Mouse (Mus musculus) thymus, postnatal 25 days (tissue): ENCODE measurements around the gene Hoxc6.
A peak's percentile ranks its signal among the peaks of the same experiment; 100 is the strongest.

Experiments used
- DNase-seq: peaks from one replicate; pipeline ENCODE4 v3.0.0; 2022

Hoxc6 gene

DNA sequence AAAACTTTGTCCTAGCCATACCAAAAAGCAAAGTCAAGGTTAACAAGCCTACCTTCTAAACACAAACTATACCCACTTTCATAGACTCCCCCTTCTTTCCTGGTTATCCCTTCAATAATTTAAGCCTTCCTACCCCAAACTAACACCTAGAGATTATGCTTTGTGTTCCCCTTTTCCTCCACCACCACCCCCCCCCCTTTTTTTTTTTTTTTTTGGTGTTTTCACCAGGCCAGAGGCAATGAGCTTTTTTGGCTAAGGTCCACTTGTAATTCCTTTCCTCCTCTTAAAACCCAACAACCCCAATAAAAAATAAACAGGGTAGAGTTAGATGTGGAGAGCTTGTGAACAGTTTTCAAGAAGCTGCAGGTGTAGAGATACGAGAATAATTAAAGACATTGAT is 28.8 kb upstream of the Hoxc6 start:
- DNase-seq = no peak

DNA sequence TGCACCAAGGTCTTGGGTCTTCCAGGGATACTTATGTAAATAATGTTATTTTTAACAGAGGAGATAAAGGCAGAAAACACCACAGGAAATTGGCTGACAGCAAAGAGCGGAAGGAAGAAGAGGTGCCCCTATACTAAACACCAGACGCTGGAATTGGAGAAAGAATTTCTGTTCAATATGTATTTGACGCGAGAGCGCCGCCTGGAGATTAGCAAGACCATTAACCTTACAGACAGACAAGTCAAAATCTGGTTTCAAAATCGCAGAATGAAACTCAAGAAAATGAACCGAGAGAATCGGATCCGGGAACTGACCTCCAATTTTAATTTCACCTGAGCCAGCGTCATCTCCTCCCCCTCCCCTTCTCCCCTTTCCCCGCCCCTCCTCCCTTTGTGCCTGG is 27.3 kb upstream of the Hoxc6 start:
- no peak for DNase-seq

DNA sequence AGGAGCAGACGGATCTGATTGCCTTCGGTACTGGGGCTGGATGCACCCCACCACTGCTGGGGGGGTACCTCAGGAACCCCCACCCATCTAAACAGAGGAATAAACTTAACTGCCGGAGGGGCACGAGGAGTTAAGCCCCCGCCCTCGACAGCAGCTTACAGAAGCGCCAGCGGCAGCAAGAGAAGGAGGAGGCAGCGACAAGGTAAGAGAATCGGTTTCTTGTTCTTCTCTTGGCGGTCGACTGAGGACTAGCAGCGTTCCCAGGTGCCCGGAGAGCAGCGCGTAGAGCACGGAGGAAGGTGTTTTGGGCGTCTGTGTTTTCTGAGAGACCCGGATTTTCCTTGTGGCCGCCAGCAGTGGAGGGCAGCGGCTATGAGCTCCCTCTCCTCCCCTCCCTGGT is 25.8 kb upstream of the Hoxc6 start:
- no peak for DNase-seq

DNA sequence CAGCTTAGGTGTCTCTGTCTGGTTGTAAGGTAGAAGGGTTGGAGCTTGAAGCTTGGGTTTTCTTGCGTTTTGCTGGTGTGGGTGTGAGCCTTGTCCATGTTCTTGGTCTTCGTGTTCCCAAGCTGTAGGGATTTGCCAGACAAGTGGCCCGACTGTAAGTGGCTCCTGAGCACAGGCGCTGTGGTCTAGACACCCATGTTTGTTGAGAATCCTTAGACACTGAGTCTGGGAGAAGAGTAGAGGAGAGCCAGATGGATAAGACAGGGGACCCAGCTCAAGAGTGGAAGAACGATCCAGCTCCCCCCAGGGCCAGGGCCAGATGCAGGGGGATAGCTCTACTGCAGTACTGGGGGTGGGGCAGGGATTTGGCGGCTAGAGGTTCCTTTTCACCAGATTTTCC is 25.3 kb upstream of the Hoxc6 start:
- DNase-seq = no peak

DNA sequence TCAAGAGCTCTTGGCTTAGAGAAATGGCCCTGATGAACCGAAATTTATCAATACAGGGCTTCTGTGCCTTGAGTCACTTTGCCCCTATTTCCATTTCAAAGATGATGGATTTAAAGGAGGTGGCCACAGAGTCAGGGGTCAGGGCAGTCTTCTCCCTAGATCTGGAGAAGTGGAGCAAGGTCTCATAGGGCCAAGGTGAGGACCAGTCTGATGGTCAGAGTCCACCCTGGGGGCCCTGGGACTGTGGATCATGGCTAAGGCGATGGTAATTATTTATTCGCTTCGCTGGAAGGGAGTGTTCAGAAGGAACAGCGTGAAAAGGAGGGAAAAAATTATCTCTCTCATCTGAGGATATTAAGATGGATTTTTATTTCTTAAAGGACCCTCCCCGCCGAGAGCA is 23.0 kb upstream of the Hoxc6 start:
- DNase-seq = no peak

DNA sequence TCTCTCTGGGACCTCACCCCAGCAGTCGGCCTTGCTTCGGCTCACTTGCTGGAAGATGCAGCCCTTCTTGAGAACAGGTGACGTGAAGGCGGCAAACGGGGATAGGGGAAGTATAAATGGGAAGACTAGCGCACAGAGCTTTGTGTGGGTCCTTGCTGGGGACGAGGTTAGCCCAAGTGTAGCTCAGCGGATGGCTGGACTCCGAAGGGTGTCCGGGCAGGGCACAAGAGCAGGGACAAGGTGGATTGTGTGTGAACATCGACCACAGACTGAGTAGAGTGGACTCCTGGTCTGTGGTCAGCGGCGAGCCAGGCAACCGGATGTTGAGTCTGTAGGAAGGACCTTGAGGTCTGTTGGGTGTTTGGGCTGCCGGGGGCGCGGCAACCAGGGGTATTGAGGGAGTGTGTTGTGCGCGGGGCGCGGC is 22.4 kb upstream of the Hoxc6 start:
- no peak for DNase-seq

DNA sequence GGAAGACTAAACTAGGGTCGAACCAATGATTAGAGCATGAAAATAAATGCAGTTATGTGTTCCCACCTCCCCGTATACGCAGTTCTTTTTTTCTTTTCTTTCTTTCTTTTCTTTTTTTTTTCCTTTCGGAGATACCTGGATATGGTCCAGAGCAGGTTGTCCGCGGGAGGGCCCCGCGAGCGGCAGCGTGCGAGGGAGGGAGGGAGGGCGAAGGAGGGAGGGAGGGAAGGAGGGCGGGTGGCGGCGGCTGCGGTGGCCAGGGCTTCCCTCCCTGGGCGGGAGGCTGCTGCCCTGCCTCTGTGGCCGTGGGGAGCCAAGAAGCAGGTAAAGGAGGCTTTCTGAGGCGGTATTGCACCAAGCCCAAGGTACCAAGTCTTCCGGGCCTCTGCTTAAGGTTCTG is 21.9 kb upstream of the Hoxc6 start, which contains the start of gene Hoxc9:
Gene Hoxc9, plus strand, starts transcription at position 269 of the 400 bp plus-strand sequence.
- no peak for DNase-seq

DNA sequence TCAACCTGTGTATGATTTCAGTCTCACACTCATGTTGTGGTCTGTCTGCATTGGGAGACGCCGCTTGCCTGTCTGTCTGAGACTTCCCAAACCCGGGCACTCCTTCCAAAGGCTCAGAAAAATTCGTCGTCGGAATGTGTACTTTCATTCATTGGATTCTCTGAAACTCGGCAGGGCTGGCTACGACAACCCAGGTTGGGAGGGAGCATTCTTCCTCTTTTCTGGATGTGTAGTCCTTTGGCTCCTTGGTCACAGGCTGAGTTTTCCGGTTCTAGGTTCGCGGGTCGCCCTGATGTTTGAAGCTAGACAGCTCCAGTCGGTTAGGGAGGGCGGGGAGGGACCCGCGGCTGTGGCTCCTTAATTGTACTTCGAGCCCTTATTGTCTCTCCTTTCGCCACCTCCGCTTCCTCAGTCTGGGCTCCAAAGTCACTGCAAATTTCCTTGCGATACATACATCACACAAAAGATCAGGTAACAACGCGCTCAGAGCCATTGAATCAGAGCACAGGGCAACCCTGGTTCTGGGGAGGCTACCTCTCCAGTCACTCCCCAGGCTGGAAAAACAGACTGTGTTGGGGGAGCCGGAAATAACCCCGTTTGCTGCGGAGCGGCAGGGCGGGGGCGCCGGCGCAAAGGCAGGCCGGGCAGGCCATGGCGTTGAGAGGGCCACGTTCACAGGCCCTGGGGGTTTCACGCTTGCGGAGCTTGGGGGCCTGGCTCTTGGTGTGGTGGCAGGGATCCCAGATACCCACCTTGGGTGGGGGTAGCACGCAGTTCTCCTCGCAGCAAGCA is 21.2 kb upstream of the Hoxc6 start:
- no peak for DNase-seq

DNA sequence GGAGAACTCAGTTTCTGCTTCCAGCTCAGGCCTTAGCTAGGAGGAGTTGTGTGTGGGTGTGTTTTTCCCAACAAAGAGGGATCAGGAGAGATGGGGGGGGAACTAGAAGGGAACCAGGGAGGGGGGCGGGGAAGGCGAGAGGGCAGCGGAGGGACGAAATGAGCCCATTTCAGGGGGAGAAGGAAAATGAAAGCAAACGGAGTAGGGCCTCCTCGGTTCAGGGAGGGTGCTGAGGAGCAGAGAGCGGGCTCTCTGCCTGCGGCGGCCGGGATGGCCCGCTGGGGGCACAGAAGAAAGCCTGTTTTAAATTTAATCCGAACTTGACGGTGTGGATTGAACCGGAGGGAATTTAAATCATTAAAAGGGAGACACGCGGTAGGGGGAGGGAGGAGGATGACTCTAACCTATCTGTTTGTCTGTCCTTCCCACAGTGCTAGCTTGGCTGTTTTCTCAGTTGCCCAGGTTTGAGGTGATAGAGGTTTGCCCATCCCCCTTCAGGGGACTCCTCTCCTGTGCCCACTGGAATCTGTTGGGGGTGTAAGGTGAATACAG is 20.6 kb upstream of the Hoxc6 start:
- no peak for DNase-seq

DNA sequence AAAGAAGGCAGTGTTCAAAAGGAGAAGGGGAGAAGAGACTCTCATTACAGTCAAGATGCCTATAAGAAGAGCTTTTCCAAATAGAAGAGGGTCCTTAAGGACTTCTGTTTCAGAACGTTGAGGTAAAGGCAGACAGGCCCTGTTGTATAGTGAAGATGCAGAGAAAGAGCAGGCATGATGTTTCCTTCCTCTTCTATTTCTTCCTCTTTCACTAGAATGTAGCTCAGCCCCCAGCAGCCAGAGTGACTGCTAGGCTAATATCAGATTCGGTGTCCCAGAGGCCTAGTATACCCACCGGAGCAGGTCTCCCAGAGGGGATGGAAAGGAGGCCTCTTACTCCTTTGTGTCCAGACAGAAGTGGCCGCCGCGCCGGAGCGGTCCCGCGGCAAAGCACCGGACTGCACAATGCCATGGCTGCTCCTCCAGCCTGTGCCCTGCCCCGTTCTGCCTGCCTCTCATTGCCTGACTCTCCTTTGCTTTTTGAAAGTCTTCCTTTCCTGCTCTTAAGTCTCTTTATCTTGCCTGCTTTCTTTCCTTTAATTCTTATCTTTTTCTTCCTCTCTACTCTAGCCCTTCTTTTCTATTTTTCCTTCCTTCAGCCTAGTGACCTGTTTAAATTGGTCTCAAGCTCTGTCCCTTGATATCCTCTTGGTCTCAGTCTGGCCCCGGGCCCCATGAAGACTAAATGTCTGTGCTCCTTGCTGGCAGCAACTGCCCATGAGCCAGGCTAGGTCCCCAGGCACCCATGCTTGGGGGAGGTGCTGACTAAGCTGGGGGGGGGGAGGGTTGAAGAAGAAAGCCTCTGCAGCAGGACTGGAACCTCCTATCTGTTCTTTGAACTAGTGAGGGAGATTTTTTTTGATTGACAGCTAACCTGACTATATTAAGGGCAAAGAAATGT is 19.2 kb upstream of the Hoxc6 start:
- no peak for DNase-seq

DNA sequence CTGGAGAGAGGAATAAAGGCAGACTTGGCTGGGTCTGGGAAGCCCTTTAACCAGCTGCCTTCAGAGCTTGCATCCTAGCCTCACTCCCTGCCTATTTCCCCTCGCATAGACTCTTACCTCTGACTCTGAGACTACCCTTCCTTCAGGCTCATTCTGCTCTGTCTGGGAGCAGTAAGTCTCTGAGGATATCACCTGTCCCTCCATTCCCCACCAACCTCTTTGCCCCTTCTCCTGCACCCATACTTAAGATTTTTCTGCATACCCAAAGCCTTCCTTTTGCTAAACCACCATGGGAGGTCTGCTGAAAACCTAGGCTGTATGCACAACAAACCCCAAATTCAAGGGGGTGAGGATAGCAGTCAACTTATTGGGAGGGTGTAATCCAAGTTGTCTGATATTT is 18.1 kb upstream of the Hoxc6 start:
- no peak for DNase-seq

DNA sequence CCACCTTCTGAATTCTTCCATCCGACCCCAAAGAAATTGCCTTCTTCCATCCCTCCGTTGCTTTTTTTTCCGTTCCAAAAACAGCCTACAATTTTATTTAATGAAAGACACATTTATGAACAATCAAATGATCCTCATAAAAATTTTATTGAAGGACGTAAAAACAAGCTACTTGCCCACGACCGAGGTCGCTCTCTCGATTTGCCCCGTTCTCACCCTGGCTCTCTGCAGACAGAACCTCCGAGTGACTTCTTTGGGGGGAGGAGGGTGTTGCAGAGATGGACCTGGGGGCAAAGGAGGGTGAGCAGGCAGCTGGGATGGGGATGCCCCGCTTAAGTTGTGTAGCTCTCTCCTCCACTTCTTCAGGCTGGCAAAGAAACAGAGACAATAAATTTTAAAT is 17.7 kb upstream of the Hoxc6 start:
- DNase-seq = no peak

DNA sequence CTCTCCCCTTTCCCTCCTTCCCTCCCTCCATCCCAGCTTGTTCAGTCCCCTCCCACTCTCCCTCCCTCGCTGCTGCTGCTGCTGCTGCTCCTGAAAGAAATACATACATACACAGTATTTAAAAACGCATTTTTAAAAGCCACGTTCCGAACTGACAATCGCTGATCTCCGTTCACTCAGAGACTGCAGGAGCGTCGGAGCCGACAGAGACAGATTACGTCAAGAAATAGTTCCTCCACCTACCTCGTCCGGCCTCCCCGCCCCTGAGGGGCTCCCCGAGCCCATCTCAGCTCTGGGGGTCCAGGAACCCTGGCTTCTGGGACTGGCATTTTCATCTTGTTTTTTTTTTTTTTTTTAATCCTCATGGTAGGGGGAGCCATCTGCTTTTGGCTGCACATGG is 17.1 kb upstream of the Hoxc6 start:
- no peak for DNase-seq

DNA sequence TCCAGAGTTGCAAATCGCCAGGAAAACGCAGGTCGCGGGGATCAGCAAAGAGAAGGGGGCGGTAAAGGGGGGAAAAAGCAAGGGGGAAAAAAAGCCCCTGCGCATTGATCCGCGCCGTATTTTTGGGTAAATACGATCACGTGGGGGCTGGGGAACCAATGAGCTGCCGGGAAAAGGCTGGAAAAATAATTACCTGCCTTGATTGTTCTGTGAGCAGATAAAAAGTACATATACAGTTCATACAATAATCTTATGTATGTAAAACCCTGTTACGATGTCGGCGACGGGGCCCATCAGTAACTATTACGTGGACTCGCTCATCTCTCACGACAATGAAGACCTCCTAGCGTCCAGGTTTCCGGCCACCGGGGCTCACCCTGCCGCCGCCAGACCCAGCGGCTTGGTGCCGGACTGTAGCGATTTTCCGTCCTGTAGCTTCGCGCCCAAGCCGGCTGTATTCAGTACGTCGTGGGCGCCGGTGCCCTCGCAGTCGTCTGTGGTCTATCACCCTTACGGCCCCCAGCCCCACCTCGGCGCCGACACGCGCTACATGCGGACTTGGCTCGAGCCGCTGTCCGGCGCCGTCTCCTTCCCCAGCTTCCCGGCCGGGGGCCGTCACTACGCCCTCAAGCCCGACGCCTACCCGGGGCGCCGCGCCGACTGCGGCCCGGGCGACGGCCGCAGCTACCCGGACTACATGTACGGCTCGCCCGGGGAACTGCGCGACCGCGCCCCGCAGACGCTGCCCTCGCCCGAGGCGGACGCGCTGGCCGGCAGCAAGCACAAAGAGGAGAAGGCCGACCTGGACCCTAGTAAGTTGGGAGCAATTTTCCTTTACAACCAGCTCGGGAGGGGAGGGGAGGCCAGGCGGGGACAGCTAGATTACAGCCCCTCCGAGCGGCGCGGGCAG is 16.4 kb upstream of the Hoxc6 start:
- DNase-seq = no peak

DNA sequence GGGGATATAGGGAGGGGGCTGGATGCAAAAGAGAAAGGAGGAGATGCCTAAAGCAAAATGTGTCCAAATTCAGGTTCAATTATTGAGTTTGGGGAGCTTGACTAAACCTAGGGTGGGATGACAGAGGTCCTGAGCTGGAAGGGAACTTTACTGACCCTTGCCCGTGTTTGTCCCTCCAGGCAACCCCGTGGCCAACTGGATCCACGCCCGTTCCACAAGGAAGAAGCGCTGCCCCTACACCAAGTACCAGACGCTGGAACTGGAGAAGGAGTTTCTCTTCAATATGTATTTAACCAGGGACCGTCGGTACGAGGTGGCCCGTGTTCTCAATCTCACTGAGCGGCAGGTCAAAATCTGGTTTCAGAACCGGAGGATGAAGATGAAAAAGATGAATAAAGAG is 14.3 kb upstream of the Hoxc6 start:
- DNase-seq = no peak

DNA sequence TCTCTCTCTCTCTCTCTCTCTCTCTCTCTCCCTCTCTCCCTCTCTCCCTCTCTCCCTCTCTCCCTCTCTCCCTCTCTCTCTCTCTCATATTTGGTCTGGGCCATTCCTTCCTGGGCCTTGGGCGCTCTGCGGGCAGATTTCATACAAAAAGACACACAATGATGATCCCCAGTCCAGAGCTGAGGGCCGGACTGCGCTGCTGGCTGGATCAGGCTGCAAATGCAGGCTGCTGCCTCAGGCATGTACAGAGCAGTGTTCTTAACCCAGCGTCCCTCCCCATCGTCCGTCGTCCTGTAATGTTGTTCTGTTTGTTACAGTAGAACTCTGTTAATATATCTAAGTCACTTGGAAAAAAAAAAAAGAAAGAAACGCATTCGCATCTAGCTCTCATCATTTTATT is 13.5 kb upstream of the Hoxc6 start:
- no peak for DNase-seq

DNA sequence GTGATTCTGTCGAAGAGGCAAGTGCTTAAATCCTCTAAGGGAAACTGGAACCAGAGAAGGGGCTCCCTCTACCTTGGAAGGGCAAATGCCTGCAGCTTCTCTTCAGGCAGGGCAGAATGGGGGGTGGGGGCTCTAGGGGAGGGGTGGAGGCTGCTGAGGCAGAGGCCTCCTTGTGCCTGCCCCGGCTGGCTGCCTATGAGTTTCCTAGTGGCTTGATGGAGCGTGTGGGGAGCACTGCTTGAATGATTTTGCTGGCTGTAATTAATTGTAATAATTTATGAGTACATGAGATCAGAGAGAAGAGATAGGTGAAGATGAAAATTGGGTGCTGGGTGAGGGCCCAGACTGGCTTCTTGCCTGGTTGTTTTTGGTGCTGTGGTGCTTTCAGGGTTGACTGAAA is 13.1 kb upstream of the Hoxc6 start:
- DNase-seq = no peak

DNA sequence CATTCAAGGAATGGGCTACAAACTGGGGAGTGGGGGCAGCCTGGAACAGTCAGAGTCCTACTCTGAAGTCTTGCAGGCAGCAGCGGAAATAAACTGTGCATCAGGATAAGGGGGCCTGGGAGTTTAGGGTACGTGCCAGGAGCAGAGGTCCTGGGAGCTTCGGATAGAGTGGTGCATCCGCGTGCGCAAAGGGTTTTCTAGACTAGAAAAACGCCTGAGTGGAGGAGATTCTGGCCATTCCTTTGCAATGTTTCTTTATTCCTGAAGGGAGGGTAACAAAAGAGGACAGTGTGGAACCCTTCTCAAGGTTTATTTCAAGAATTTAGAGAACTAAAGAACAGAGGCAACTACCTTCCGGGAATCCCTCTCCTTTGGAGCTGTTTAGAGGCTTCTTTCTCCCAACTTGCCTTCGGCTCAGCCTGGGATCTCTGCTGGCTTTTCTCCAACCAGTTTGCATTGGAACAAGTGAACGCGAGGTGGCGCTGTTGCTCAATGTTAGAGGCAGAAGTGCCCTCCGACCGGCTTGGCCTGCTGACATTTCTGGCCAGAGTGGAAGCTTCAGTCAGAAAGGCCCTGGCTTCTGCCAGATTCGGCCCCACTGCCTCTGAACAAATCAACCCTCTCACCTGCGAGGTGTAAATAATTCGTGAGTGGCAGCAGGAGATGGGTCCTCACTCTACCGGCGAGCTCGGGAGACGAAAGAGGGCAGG is 10.8 kb upstream of the Hoxc6 start:
- peak; percentile 72 for DNase-seq

DNA sequence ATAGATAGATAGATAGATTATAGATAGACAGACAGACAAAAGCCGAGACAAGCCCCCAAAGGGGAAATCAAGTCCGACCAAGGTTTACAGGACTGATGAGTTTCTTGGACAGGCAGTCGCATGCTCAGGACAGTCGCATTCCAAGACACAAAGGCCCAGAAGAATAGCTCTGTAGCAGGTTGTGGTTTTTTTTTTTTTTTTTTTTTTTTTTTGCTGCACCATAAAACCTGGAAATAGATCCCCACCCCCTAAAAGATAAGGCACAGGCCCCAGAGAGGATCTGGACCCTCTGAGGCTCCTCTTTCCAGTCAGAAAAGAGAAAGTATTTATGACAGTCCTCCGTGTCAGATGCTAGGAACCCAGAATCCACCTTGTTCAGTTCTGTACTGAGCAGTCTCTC is 10.0 kb upstream of the Hoxc6 start:
- DNase-seq = no peak

DNA sequence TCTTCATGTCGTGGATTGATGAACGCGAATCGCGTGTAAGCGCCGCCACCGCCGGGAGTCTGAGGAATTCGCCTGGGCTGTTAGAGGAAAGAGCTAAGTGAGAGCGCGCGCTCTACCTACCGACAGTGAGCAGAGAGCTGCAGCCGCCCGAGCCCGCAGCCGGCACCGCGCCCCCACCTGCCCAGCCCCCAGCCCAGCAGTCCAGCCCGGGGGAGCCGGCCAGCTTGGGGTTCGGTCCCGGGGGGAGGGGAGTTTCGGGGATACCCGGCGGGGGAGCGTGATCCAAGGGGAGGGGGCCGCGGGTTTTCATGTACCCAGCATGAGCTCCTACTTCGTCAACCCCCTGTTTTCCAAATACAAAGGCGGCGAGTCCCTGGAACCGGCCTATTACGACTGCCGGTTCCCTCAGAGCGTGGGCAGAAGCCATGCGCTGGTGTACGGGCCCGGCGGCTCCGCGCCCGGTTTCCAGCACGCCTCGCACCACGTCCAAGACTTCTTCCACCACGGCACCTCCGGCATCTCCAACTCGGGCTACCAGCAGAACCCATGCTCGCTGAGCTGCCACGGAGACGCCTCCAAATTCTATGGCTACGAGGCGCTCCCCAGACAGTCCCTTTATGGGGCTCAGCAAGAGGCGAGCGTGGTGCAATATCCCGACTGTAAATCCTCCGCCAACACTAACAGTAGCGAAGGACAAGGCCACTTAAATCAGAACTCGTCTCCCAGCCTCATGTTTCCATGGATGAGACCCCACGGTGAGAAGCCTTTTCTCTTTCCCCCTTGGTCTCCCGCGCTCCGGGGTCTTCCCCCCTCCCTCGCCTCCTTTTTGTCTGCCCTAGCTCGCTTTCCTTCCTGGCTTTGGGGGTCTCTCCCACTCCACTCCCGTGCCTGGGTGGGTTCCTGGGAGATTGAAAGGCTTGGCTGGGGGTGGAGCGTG is 7.3 kb upstream of the Hoxc6 start, which contains the start of gene Hoxc8:
Gene Hoxc8, plus strand, starts transcription at position 147 of the 937 bp plus-strand sequence.
- no peak for DNase-seq

DNA sequence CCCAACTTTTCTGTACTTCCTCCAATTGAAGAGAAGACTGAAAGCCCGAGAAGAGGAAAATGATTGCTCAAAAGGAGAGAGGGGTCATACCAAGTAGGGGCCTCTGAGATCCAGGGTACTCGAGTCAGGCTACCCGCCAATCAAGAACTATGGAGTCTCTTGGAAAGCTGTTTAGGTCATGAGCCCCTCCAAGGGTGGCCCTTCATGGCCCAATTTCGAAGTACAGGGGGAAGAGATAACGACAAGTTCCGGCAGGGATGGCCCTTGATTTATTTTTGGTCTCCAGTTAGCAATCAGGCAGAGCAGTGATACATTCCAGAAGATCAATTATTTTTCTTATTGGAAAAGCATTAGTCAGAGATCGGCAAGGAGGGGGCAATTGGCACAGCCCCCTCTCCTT is 6.3 kb upstream of the Hoxc6 start:
- no peak for DNase-seq
